Mouse (Mus musculus): ENCODE data around the gene Gcn1l1.

DNA sequence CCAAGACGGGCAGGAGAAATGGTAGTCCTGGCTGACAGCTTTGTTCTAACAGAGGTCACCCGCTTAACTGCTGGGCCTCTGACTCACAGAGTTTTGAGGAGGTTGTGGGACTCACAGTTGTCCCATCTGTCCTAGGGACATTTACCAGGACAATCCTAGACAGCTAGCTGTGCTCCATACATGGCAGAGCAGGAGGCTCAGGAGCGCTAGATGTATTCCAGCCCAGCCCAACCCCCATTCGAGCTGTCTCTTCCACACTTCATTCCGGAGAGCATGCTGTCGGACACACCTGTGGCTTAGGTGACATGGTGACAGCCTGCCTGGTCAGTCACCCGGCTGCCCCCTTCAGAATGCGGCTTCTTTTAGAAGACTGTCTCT lies 35.7 kb upstream of the Gcn1l1 start:
- TF ChIP-seq POLR2A (IDR thresholded peaks at IDR 0.05; ENCODE audit: insufficient read depth, low read depth, low read length) (no peak), CTCF (IDR thresholded peaks at IDR 0.05; ENCODE audit: insufficient read depth, low read depth, low read length) (no peak)

Data from olfactory bulb, adult 2 months (tissue).